Mouse (Mus musculus) liver, embryonic 11.5 days (tissue): ENCODE results near the gene Bach1. TPM values are rescaled to one million over a fixed set of nuclear protein-coding genes. Genes with fewer than 3 reads are reported as not detected.

Source experiments
- ATAC-seq: fragments of 200-750 bp; cut with Nextera tagmentation; replicated peaks from 2 replicates; pipeline ENCODE4 v1.8.0; 2017; ENCODE audit warnings: moderate number of reproducible peaks, mild to moderate bottlenecking, moderate TSS enrichment, moderate library complexity; ENCODE audit not compliant: low FRiP score
- DNase-seq: peaks from one replicate; pipeline ENCODE4 v3.0.0-alpha.2; 2017; ENCODE audit warnings: low spot score
- H3K27ac ChIP-seq: fragments of 300-500 bp; sonication (generic); 2 replicates; pipeline ENCODE4 v1.5.1; 2014; ENCODE audit warnings: mild to moderate bottlenecking, low read depth, low read length, control low read depth
- H3K27me3 ChIP-seq: fragments of 300-500 bp; sonication (generic); replicated peaks from 2 replicates; pipeline ENCODE4 v1.6.1; 2014; ENCODE audit warnings: low read length, mixed read lengths; ENCODE audit not compliant: control insufficient read depth, insufficient read depth
- H3K36me3 ChIP-seq: fragments of 300-500 bp; sonication (generic); 2 replicates; pipeline ENCODE4 v1.6.1; 2014; ENCODE audit warnings: mild to moderate bottlenecking, low read length, moderate library complexity, mixed read lengths; ENCODE audit not compliant: control insufficient read depth, insufficient read depth
- H3K4me1 ChIP-seq: fragments of 300-500 bp; sonication (generic); replicated peaks from 2 replicates; pipeline ENCODE4 v1.6.1; 2014; ENCODE audit warnings: low read length, mixed read lengths; ENCODE audit not compliant: control insufficient read depth, insufficient read depth
- H3K4me2 ChIP-seq: fragments of 300-500 bp; sonication (generic); 2 replicates; pipeline ENCODE4 v1.6.1; 2014; ENCODE audit warnings: mild to moderate bottlenecking, control low read depth, moderate library complexity
- H3K4me3 ChIP-seq: fragments of 300-500 bp; sonication (generic); 2 replicates; pipeline ENCODE4 v1.5.1; 2014; ENCODE audit warnings: low read depth, low read length, control low read depth
- H3K9ac ChIP-seq: fragments of 300-500 bp; sonication (generic); 2 replicates; pipeline ENCODE4 v1.6.1; 2014; ENCODE audit warnings: low read depth, low read length, control low read depth
- H3K9me3 ChIP-seq: fragments of 300-500 bp; sonication (generic); 2 replicates; pipeline ENCODE4 v1.6.1; 2016; ENCODE audit warnings: low read length, inconsistent platforms, mixed read lengths; ENCODE audit not compliant: control insufficient read depth
- WGBS: fragments of 180-500 bp; shearing (Covaris S2); extraction: QIAGEN DNeasy Blood & Tissue Kit; methylation state at CpG from one replicate; pipeline ENCODE4 v1.1.7; 2014; 5-methylcytosine and 5-hydroxymethylcytosine counted together
- polyA plus RNA-seq: library from polyadenylated mRNA; unstranded; fragments of >200 nt; fragmentation: Nextera tagmentation; extraction: Ambion mirVana; gene quantifications from 2 replicates; pipeline ENCODE4 v1.2.1, GENCODE M21; 2014

Bach1 gene
- polyA plus RNA-seq, 1 experiment from 2014 or later: 11.1 TPM

DNA sequence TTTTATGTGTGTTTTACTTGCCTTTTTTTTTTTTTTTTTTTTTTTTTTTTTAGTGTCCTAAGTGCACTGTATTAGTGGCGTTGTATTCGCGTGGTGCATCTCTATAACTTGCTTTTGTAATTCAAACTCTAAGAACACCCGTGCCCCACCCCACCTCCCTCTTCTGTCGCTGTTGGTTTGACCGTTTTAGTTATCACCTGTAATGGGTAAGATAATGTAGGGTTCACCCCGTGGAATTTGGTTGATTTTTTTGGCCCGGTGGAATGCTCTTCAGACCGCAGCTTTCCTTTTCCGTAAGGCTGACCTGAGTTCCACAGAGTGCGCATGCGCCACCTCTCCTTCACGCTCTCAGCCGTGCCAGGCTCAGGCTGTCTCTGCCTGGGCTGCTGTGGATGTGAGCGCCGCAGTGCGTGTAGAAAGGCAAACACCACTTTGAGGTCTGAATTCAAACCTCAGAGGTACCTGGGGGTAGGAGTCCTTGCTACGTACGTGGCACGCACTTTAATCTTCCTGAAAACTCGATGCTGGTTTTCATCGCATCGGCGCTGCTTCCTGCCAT, 22.2 kb downstream of the Bach1 start:
- no peaks in the 10 kb centered on the region for H3K9me3 ChIP-seq
- peaks cover 18% of the 10 kb centered on the region for H3K4me1 ChIP-seq
- H3K27ac ChIP-seq: no peak overlapping the region
- no peak overlapping the region; the same call in 1 of the 2 replicates for H3K9ac ChIP-seq
- no peak overlapping the region for H3K4me3 ChIP-seq
- no peaks in the 10 kb centered on the region for H3K27me3 ChIP-seq
- ATAC-seq (no peak), DNase-seq (no peak)
- WGBS: 90% methylated on average over 24 of the region's 24 CpGs
- no peak overlapping the region for H3K4me2 ChIP-seq
- peaks cover 10% of the 10 kb centered on the region for H3K36me3 ChIP-seq

DNA sequence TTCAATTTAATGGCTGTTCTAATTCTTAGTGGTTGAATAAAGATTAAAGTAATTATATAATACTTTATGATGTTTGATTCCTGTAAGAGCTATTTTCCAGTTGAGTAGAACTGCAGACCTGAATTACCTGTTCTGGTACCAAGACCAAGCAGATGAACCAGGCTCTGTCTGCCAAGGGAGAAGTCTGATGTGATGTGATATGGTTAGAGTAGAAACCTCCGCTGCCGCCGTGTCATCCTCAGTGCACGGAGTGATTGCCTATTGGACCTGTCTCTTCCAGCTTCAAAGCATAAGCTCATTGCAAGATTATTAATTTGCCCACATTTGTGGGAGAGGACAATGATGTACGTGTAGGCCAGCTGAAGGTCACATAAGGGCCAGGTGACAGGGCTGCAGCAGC, 24.1 kb downstream of the Bach1 start:
- Histone ChIP-seq H3K9ac (no peak overlapping the region), H3K4me1 (peaks cover 16% of the 10 kb centered on the region), H3K9me3 (no peaks in the 10 kb centered on the region), H3K4me2 (no peak overlapping the region), H3K4me3 (no peak overlapping the region), H3K27ac (no peak overlapping the region), H3K27me3 (no peaks in the 10 kb centered on the region), H3K36me3 (peaks cover 14% of the 10 kb centered on the region)
- ATAC-seq (no peak), DNase-seq (no peak)
- 87% methylated on average over 5 of the region's 5 CpGs for WGBS

DNA sequence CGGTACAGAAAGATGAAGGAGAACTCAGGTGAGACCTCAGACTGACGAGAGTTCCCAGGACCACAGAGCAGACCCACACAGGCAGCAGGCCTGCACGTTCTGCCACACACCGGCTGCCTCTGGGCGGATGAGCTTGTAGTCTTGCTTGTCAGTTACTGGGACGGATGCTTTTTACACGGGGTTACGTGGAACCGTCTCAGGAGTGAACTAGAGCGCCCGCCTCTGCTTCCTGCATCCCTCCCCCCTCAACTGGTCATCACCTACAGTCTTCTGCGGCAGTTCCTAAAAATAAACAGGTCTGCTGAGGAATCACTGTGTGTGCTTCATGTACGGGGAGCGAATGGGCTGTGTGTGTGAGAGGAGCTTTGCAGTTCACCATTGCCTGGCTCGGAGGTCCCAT, 24.7 kb downstream of the Bach1 start:
- DNase-seq: no peak
- Histone ChIP-seq H3K9me3 (no peaks in the 10 kb centered on the region), H3K36me3 (peaks cover 14% of the 10 kb centered on the region), H3K4me3 (no peak overlapping the region), H3K27me3 (no peaks in the 10 kb centered on the region), H3K4me1 (peaks cover 14% of the 10 kb centered on the region), H3K9ac (no peak overlapping the region), H3K27ac (no peak overlapping the region), H3K4me2 (no peak overlapping the region)
- WGBS: 86% methylated on average over 15 of the region's 15 CpGs
- ATAC-seq: no peak

DNA sequence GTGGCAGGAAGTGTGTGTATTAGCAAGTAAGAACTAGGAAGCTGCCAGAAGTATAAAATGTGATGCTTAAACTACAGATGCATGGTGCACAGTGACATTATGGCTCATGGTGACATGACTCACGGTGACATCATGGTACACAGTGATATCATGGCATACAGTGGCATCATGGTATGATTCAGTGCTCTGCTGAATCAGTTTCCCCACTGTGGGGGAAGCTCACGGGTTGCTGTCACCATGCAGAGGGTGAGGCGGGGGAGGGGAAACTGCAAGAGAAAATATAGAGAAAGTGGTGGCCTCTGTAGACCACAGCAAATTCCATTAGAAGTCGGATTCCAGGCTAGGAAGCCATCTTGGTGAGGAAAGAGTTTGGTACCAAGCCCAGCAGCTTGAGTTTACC, 26.1 kb downstream of the Bach1 start:
- peaks cover 20% of the 10 kb centered on the region for H3K36me3 ChIP-seq
- no peaks in the 10 kb centered on the region for H3K27me3 ChIP-seq
- ATAC-seq (no peak), DNase-seq (no peak)
- H3K4me1 ChIP-seq: peaks cover 6% of the 10 kb centered on the region
- H3K9ac ChIP-seq: no peak overlapping the region
- H3K4me3 ChIP-seq: no peak overlapping the region
- H3K4me2 ChIP-seq: no peak overlapping the region
- no peak overlapping the region for H3K27ac ChIP-seq
- H3K9me3 ChIP-seq: no peaks in the 10 kb centered on the region
- WGBS: 85% methylated on average over 4 of the region's 4 CpGs

- 86% methylated on average over 5 of the region's 5 CpGs for whole genome bisulfite sequencing
- H3K9me3 ChIP-seq: no peaks in the 10 kb centered on the region
- ATAC-seq (no peak; the same call in 1 of the 2 replicates), DNase-seq (no peak)
- H3K9ac ChIP-seq: no peak overlapping the region
- no peak overlapping the region for H3K27ac ChIP-seq
- H3K4me2 ChIP-seq: no peak overlapping the region
- no peaks in the 10 kb centered on the region for H3K27me3 ChIP-seq
- peaks cover 3% of the 10 kb centered on the region for H3K4me1 ChIP-seq
- H3K4me3 ChIP-seq: no peak overlapping the region
- peaks cover 24% of the 10 kb centered on the region for H3K36me3 ChIP-seq
Measured at GRCm38 (mm10) chr16:87725241-87725640, 26.5 kb downstream of the Bach1 start.

DNA sequence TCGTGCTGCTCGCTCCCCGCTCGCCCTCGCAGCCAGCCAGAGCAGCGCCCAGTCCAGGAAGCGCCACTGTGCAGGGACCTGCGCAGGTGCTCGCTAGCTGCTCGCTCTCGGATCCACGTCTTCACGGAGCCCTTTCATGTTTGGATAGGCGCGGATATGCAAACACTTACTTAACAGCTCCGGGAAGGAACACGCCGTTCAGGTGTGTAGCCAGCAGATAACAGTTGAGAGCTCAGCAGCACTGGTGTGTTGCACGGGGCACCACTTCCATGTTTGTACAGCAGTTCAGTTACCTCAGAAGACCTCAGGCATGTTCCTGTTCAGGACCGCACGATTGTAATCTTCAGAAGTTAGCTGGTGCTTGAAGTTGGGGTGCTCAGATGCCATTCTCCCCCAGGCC, 27.2 kb downstream of the Bach1 start:
- DNase-seq (no peak), ATAC-seq (no peak; the same call in 1 of the 2 replicates)
- 85% methylated on average over 21 of the region's 21 CpGs for WGBS
- Histone ChIP-seq H3K27me3 (no peaks in the 10 kb centered on the region), H3K4me1 (peaks cover 3% of the 10 kb centered on the region), H3K4me3 (no peak overlapping the region), H3K9me3 (no peaks in the 10 kb centered on the region), H3K4me2 (no peak overlapping the region), H3K36me3 (peaks cover 27% of the 10 kb centered on the region), H3K9ac (no peak overlapping the region), H3K27ac (no peak overlapping the region)

GRCm38 (mm10) chr16:87726369-87726768, 27.6 kb downstream of the Bach1 start:
- H3K9ac ChIP-seq: no peak overlapping the region
- no peak for DNase-seq
- 90% methylated on average over 6 of the region's 6 CpGs for WGBS
- no peaks in the 10 kb centered on the region for H3K27me3 ChIP-seq
- H3K4me3 ChIP-seq: no peak overlapping the region
- peaks cover 3% of the 10 kb centered on the region for H3K4me1 ChIP-seq
- H3K4me2 ChIP-seq: no peak overlapping the region
- no peaks in the 10 kb centered on the region for H3K9me3 ChIP-seq
- peaks cover 27% of the 10 kb centered on the region for H3K36me3 ChIP-seq
- no peak for ATAC-seq
- no peak overlapping the region for H3K27ac ChIP-seq

DNA sequence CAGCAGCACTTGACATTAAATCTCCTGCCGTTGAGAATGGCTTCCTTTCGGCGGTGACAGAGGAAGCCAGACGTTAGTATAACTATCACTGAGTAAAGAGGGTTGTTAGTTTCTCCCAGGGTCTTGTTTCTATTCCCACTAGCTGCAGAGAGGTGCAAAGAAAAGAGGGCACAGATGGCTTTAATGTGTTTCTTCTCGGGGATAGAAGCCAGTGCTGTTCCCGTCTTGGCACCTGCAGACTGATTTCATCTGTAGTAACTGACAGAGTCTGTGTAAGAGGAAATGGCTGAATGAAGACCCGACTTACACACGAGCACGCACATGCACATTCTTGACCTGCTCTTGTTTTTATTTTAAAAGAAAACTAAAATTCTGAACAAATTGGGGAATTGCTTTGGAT, 28.5 kb downstream of the Bach1 start:
- H3K36me3 ChIP-seq: peaks cover 27% of the 10 kb centered on the region
- DNase-seq: no peak
- 77% methylated on average over 9 of the region's 9 CpGs for WGBS
- H3K27me3 ChIP-seq: no peaks in the 10 kb centered on the region
- peaks cover 3% of the 10 kb centered on the region for H3K4me1 ChIP-seq
- H3K9me3 ChIP-seq: no peaks in the 10 kb centered on the region
- ATAC-seq: no peak
- H3K27ac ChIP-seq: no peak overlapping the region
- no peak overlapping the region for H3K9ac ChIP-seq
- no peak overlapping the region for H3K4me3 ChIP-seq
- no peak overlapping the region for H3K4me2 ChIP-seq

DNA sequence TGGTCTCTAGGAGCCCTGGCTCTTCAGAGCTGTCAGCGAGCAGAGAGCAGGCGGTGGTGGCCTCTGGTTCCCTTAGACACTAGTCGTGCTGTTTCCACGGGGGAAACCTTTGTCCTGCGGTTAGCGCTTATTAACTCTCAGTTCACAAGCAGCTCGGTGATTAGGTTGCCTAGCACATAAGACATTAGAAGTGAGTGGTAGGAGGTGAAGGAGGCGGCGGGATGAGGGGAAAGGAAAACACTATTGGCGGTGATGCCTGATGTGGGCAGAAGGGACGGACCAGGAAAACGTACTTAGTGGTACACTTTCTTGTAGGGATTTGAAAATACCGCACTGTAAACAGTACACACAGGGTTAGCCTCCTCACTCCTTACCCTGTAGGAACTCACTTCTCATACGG, 29.2 kb downstream of the Bach1 start:
- Histone ChIP-seq H3K4me2 (no peak overlapping the region), H3K27me3 (no peaks in the 10 kb centered on the region), H3K9me3 (no peaks in the 10 kb centered on the region), H3K9ac (no peak overlapping the region), H3K4me1 (peaks cover 3% of the 10 kb centered on the region), H3K36me3 (peaks cover 25% of the 10 kb centered on the region), H3K4me3 (no peak overlapping the region), H3K27ac (no peak overlapping the region)
- ATAC-seq (no peak), DNase-seq (no peak)
- WGBS: 92% methylated on average over 14 of the region's 14 CpGs
